Mouse (Mus musculus) intestine, postnatal 0 days (tissue): ENCODE results near the gene Sgsm1. TPM values are rescaled to one million over a fixed set of nuclear protein-coding genes. Genes with fewer than 3 reads are reported as not detected.

Source experiments
- ATAC-seq: fragments of 200-750 bp; cut with Nextera tagmentation; 2 replicates; pipeline ENCODE4 v1.8.0; 2017; ENCODE audit warnings: mild to moderate bottlenecking, moderate TSS enrichment, moderate library complexity
- H3K27ac ChIP-seq: fragments of 300-500 bp; sonication (generic); 2 replicates; pipeline ENCODE4 v1.5.1; 2014; ENCODE audit warnings: mild to moderate bottlenecking, low read depth, low read length, moderate library complexity
- H3K27me3 ChIP-seq: fragments of 300-500 bp; sonication (generic); replicated peaks from 2 replicates; pipeline ENCODE4 v1.6.1; 2014; ENCODE audit warnings: low read length, mixed read lengths; ENCODE audit not compliant: control insufficient read depth, insufficient read depth
- H3K36me3 ChIP-seq: fragments of 300-500 bp; sonication (generic); 2 replicates; pipeline ENCODE4 v1.6.1; 2014; ENCODE audit warnings: mild to moderate bottlenecking, moderate library complexity; ENCODE audit not compliant: control insufficient read depth, insufficient read depth
- H3K4me1 ChIP-seq: fragments of 300-500 bp; sonication (generic); replicated peaks from 2 replicates; pipeline ENCODE4 v1.6.1; 2014; ENCODE audit warnings: antibody characterized with exemption, low read length, mixed read lengths; ENCODE audit not compliant: control insufficient read depth, insufficient read depth
- H3K4me2 ChIP-seq: fragments of 300-500 bp; sonication (generic); replicated peaks from 2 replicates; pipeline ENCODE4 v1.6.1; 2014; ENCODE audit warnings: low read depth, mild to moderate bottlenecking, moderate library complexity
- H3K4me3 ChIP-seq: fragments of 300-500 bp; sonication (generic); 2 replicates; pipeline ENCODE4 v1.5.1; 2014; ENCODE audit warnings: low read depth, low read length
- H3K9ac ChIP-seq: fragments of 300-500 bp; sonication (generic); 2 replicates; pipeline ENCODE4 v1.6.1; 2014; ENCODE audit warnings: mild to moderate bottlenecking, low read depth, low read length
- H3K9me3 ChIP-seq: fragments of 300-500 bp; sonication (generic); 2 replicates; pipeline ENCODE4 v1.6.1; 2016; ENCODE audit warnings: mixed run types; ENCODE audit not compliant: control insufficient read depth
- CTCF ChIP-seq: sonication (generic); IDR thresholded peaks from 2 replicates; pipeline ENCODE4 v1.5.1; 2016; ENCODE audit warnings: low read depth, mild to moderate bottlenecking, control low read depth, antibody characterized with exemption, moderate library complexity
- WGBS: fragments of 180-500 bp; shearing (Covaris S2); extraction: QIAGEN DNeasy Blood & Tissue Kit; methylation state at CpG from one replicate; pipeline ENCODE4 v1.1.7; 2014; 5-methylcytosine and 5-hydroxymethylcytosine counted together
- polyA plus RNA-seq: library from polyadenylated mRNA; unstranded; fragments of >200 nt; fragmentation: Nextera tagmentation; extraction: Ambion mirVana; gene quantifications from 2 replicates; pipeline ENCODE4 v1.2.1, GENCODE M21; 2015

Gene Sgsm1
- polyA plus RNA-seq, 1 experiment from 2014 or later = 4.0 TPM

GRCm38 (mm10) chr5:113219876-113220275 is 90.7 kb downstream of the Sgsm1 start:
- H3K27me3 ChIP-seq = no peaks in the 10 kb centered on the region
- H3K4me3 ChIP-seq = peak overlapping the region; percentile 76; the same call in 1 of the 2 replicates
- TF ChIP-seq CTCF = no peak
- ATAC-seq = no peak
- H3K4me1 ChIP-seq = 0 out of 2 replicates have a peak, but pooled peaks cover 8% of the 10 kb centered on the region
- H3K9ac ChIP-seq = no peak overlapping the region
- 23% methylated on average over 7 of the region's 7 CpGs for WGBS
- peak overlapping the region; percentile 96 for H3K4me2 ChIP-seq
- peak overlapping the region; percentile 96 for H3K27ac ChIP-seq
- H3K9me3 ChIP-seq = no peaks in the 10 kb centered on the region
- no peaks in the 10 kb centered on the region for H3K36me3 ChIP-seq

- Histone ChIP-seq H3K4me2 (peak overlapping the region; percentile 66), H3K27ac (peak overlapping the region; percentile 96), H3K4me1 (0 out of 2 replicates have a peak, but pooled peaks cover 8% of the 10 kb centered on the region), H3K36me3 (peaks cover 2% of the 10 kb centered on the region; the same call in 1 of the 2 replicates), H3K9me3 (no peaks in the 10 kb centered on the region), H3K27me3 (no peaks in the 10 kb centered on the region), H3K4me3 (peak overlapping the region; percentile 38), H3K9ac (peak overlapping the region; percentile 53)
- 40% methylated on average over 6 of the region's 6 CpGs for WGBS
- peak; percentile 75 for ATAC-seq
- TF ChIP-seq CTCF = no peak
Observed at GRCm38 (mm10) chr5:113219450-113219849, 91.1 kb downstream of the Sgsm1 start.

GRCm38 (mm10) chr5:113218617-113219235 is 91.9 kb downstream of the Sgsm1 start:
- Histone ChIP-seq H3K9me3 (no peaks in the 10 kb centered on the region), H3K4me3 (peak overlapping the region; percentile 38), H3K27ac (peak overlapping the region; percentile 95), H3K4me1 (0 out of 2 replicates have a peak, but pooled peaks cover 8% of the 10 kb centered on the region), H3K27me3 (no peaks in the 10 kb centered on the region), H3K9ac (peak overlapping the region; percentile 53), H3K4me2 (peak overlapping the region; percentile 66), H3K36me3 (peaks cover 5% of the 10 kb centered on the region; the same call in 1 of the 2 replicates)
- WGBS = 24% methylated on average over 17 of the region's 17 CpGs
- peak; percentile 43 for ATAC-seq
- TF ChIP-seq CTCF = no peak

DNA sequence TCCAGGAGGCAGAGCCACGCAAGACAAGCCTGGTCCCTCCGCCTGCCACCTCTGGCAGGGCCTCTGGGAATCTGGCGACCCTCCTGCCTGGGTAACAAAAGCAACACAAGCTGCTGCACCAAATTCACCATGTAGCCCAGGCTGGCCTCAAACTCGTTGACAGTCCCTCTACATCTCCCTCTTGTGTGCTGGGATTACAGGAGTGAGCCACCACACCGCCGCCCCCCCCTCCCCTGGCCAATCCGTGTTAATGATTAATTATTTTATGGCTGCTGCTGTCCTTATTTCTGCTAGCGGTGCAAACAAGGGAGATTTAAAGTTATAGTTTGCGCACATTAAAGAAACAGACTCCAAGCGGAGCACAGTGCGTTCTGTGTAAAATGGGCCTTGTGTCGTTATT is 93.5 kb downstream of the Sgsm1 start:
- H3K4me3 ChIP-seq = peak overlapping the region; percentile 38; the same call in 1 of the 2 replicates
- 0 out of 2 replicates have a peak, but pooled peaks have one; percentile 9 for TF ChIP-seq CTCF
- 0 out of 2 replicates have a peak overlapping the region, but pooled peaks have one; percentile 26 for H3K9ac ChIP-seq
- no peaks in the 10 kb centered on the region for H3K9me3 ChIP-seq
- 0 out of 2 replicates have a peak, but pooled peaks cover 8% of the 10 kb centered on the region for H3K4me1 ChIP-seq
- no peak for ATAC-seq
- H3K4me2 ChIP-seq = peak overlapping the region; percentile 66
- no peaks in the 10 kb centered on the region for H3K27me3 ChIP-seq
- H3K27ac ChIP-seq = peak overlapping the region; percentile 82
- WGBS = 43% methylated on average over 12 of the region's 12 CpGs
- H3K36me3 ChIP-seq = peaks cover 5% of the 10 kb centered on the region; the same call in 1 of the 2 replicates

GRCm38 (mm10) chr5:113216328-113216960 is 94.1 kb downstream of the Sgsm1 start:
- peak overlapping the region; percentile 38; the same call in 1 of the 2 replicates for H3K4me3 ChIP-seq
- TF ChIP-seq CTCF = no peak
- WGBS = 42% methylated on average over 14 of the region's 14 CpGs
- peak overlapping the region; percentile 82 for H3K27ac ChIP-seq
- H3K27me3 ChIP-seq = no peaks in the 10 kb centered on the region
- ATAC-seq = no peak
- peak overlapping the region; percentile 66 for H3K4me2 ChIP-seq
- peaks cover 5% of the 10 kb centered on the region; the same call in 1 of the 2 replicates for H3K36me3 ChIP-seq
- H3K9ac ChIP-seq = no peak overlapping the region
- no peaks in the 10 kb centered on the region for H3K9me3 ChIP-seq
- 0 out of 2 replicates have a peak, but pooled peaks cover 8% of the 10 kb centered on the region for H3K4me1 ChIP-seq

- WGBS = 81% methylated on average over 9 of the region's 9 CpGs
- Histone ChIP-seq H3K9ac (no peak overlapping the region), H3K27ac (no peak overlapping the region), H3K9me3 (no peaks in the 10 kb centered on the region), H3K36me3 (peaks cover 5% of the 10 kb centered on the region; the same call in 1 of the 2 replicates), H3K4me1 (0 out of 2 replicates have a peak, but pooled peaks cover 8% of the 10 kb centered on the region), H3K27me3 (no peaks in the 10 kb centered on the region), H3K4me3 (no peak overlapping the region), H3K4me2 (no peak overlapping the region)
- no peak for TF ChIP-seq CTCF
- no peak for ATAC-seq
Observed at GRCm38 (mm10) chr5:113215610-113216011, 95.0 kb downstream of the Sgsm1 start.
